Mouse (Mus musculus): ENCODE data around the gene Btbd8.

The Btbd8 gene

GRCm38 (mm10) chr5:107450299-107450698 is 12.5 kb downstream of the Btbd8 start:
- DNase-seq (ENCODE audit: low spot score): no peak

- no peak for DNase-seq (ENCODE audit: low spot score)
Measured at GRCm38 (mm10) chr5:107462147-107463076, 24.6 kb downstream of the Btbd8 start.

GRCm38 (mm10) chr5:107466501-107466900 is 28.7 kb downstream of the Btbd8 start:
- no peak for DNase-seq (ENCODE audit: low spot score)

GRCm38 (mm10) chr5:107467098-107467497 is 29.3 kb downstream of the Btbd8 start:
- no peak for DNase-seq (ENCODE audit: low spot score)

- peak; percentile 17 for DNase-seq (ENCODE audit: low spot score)
Measured at GRCm38 (mm10) chr5:107470600-107471329, 33.0 kb downstream of the Btbd8 start.

- no peak for DNase-seq (ENCODE audit: low spot score)
Measured at GRCm38 (mm10) chr5:107480194-107480593, 42.4 kb downstream of the Btbd8 start.

- no peak for DNase-seq (ENCODE audit: low spot score)
Measured at GRCm38 (mm10) chr5:107488996-107489395, 51.2 kb downstream of the Btbd8 start.

GRCm38 (mm10) chr5:107491036-107491435 is 53.2 kb downstream of the Btbd8 start:
- DNase-seq (ENCODE audit: low spot score): no peak

- DNase-seq (ENCODE audit: low spot score): no peak
Measured at GRCm38 (mm10) chr5:107492471-107492870, 54.7 kb downstream of the Btbd8 start.

- DNase-seq (ENCODE audit: low spot score): no peak
Measured at GRCm38 (mm10) chr5:107494759-107495158, 57.0 kb downstream of the Btbd8 start.

- DNase-seq (ENCODE audit: low spot score): no peak
Measured at GRCm38 (mm10) chr5:107496047-107496446, 58.2 kb downstream of the Btbd8 start.

GRCm38 (mm10) chr5:107497519-107498501 is 60.0 kb downstream of the Btbd8 start:
- DNase-seq (ENCODE audit: low spot score): no peak

- DNase-seq (ENCODE audit: low spot score): no peak
Measured at GRCm38 (mm10) chr5:107498806-107499310, 61.1 kb downstream of the Btbd8 start.

- no peak for DNase-seq (ENCODE audit: low spot score)
Measured at GRCm38 (mm10) chr5:107499891-107500535, 62.2 kb downstream of the Btbd8 start.

GRCm38 (mm10) chr5:107500741-107501140 is 62.9 kb downstream of the Btbd8 start:
- no peak for DNase-seq (ENCODE audit: low spot score)

GRCm38 (mm10) chr5:107507321-107507720 is 69.5 kb downstream of the Btbd8 start, which contains the start of gene Gm42669:
Gene Gm42669 (plus strand): TSS chr5:107507621.
- no peak for DNase-seq (ENCODE audit: low spot score)

GRCm38 (mm10) chr5:107510503-107510902 is 72.7 kb downstream of the Btbd8 start:
- DNase-seq (ENCODE audit: low spot score): no peak

GRCm38 (mm10) chr5:107511326-107511725 is 73.5 kb downstream of the Btbd8 start:
- DNase-seq (ENCODE audit: low spot score): no peak

GRCm38 (mm10) chr5:107513583-107513982 is 75.8 kb downstream of the Btbd8 start:
- DNase-seq (ENCODE audit: low spot score): peak; percentile 61

GRCm38 (mm10) chr5:107515453-107515852 is 77.7 kb downstream of the Btbd8 start:
- DNase-seq (ENCODE audit: low spot score): no peak

GRCm38 (mm10) chr5:107516087-107516486 is 78.3 kb downstream of the Btbd8 start:
- DNase-seq (ENCODE audit: low spot score): no peak

All from spleen, adult 12 weeks (tissue).